Mouse (Mus musculus) kidney, postnatal 25 days (tissue): ENCODE measurements around the gene Pcbp4.
A peak's percentile ranks its signal among the peaks of the same experiment; 100 is the strongest.

Experiments used
- DNase-seq, 2 experiments: peaks; one replicate each; pipeline ENCODE4 v3.0.0; 2021; ENCODE audit warnings: mixed read lengths in 2 of 2

Pcbp4 gene

GRCm38 (mm10) chr9:106482578-106483115 lies 29.6 kb downstream of the Pcbp4 start:
- DNase-seq: peak in 1 of 2 experiments; percentile 29

- DNase-seq: peak in 1 of 2 experiments; percentile 28
These were observed 30.0 kb downstream of the Pcbp4 start for GRCm38 (mm10) chr9:106483136-106483535.

GRCm38 (mm10) chr9:106483606-106484005 lies 30.5 kb downstream of the Pcbp4 start:
- DNase-seq: peak in 1 of 2 experiments; percentile 33

GRCm38 (mm10) chr9:106485076-106485475 lies 32.0 kb downstream of the Pcbp4 start:
- peak in 1 of 2 experiments; percentile 36 for DNase-seq

- DNase-seq: peak in 1 of 2 experiments; percentile 24
These were observed 34.5 kb downstream of the Pcbp4 start for GRCm38 (mm10) chr9:106487602-106488001.

GRCm38 (mm10) chr9:106499667-106500066 lies 46.6 kb downstream of the Pcbp4 start, which contains the start of gene Iqcf1:
Gene Iqcf1 (plus strand): TSS chr9:106499967.
- peak in 1 of 2 experiments; percentile 19 for DNase-seq

- DNase-seq: peak in 1 of 2 experiments; percentile 21
These were observed 48.8 kb downstream of the Pcbp4 start for GRCm38 (mm10) chr9:106501846-106502245.

GRCm38 (mm10) chr9:106504246-106504645 lies 51.2 kb downstream of the Pcbp4 start:
- no peak for DNase-seq

GRCm38 (mm10) chr9:106509356-106509755 lies 56.3 kb downstream of the Pcbp4 start:
- DNase-seq: no peak

- no peak for DNase-seq
These were observed 59.8 kb downstream of the Pcbp4 start for GRCm38 (mm10) chr9:106512729-106513450.

- DNase-seq: no peak
These were observed 60.5 kb downstream of the Pcbp4 start for GRCm38 (mm10) chr9:106513566-106513965.
